Mouse (Mus musculus): ENCODE measurements around the gene Cpeb3. TPM values are rescaled to one million over a fixed set of nuclear protein-coding genes. Genes with fewer than 3 reads are reported as not detected.

Cpeb3 gene
- polyA plus RNA-seq, 1 experiment, result 2.6 TPM

GRCm38 (mm10) chr19:37095666-37096330 is 112.6 kb downstream of the Cpeb3 start:
- no peak overlapping the region for H3K4me3 ChIP-seq
- no peaks in the 10 kb centered on the region for H3K27me3 ChIP-seq (ENCODE audit: control insufficient read depth, insufficient read depth, insufficient read length)
- H3K4me2 ChIP-seq (ENCODE audit: low read depth), result no peak overlapping the region
- no peaks in the 10 kb centered on the region for H3K36me3 ChIP-seq (ENCODE audit: control insufficient read depth, insufficient read depth)
- H3ac ChIP-seq (ENCODE audit: control insufficient read depth, insufficient read length), result no peak overlapping the region
- no peaks in the 10 kb centered on the region for H3K79me2 ChIP-seq (ENCODE audit: control insufficient read depth, insufficient read depth)
- no peak for TF ChIP-seq MAX (IDR thresholded peaks at IDR 0.05; ENCODE audit: low read depth)
- no peak for TF ChIP-seq USF1 (IDR thresholded peaks at IDR 0.05; ENCODE audit: low read depth)
- TF ChIP-seq REST (IDR thresholded peaks at IDR 0.05; ENCODE audit: insufficient read depth, insufficient read length), result no peak
- no peak for TF ChIP-seq POLR2AphosphoS2 (IDR thresholded peaks at IDR 0.05; ENCODE audit: insufficient read length, low read depth)
- TF ChIP-seq CEBPB (IDR thresholded peaks at IDR 0.05; ENCODE audit: insufficient read depth, poor library complexity, severe bottlenecking), result no peak

DNA sequence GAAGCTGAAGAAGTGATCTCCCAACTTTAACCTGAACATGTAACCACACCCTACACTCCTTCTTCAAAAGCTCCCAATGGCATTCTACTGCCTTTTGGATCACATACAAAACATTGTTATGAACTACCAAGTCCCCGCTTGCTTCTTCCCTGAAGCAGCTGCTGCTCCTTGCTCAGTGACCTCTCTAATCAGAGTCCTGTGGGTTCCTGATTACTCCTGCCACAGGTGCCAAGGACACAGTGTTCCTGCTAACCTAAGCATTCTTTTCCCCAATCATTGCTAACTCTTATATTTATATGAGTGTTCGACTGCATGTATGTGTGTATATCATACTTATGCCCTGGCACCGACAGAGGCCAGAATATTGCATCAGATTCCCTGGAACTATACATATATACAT is 115.2 kb downstream of the Cpeb3 start:
- TF ChIP-seq MYOD1 (IDR thresholded peaks at IDR 0.05; ENCODE audit: control insufficient read depth in 1 of 3, insufficient read length in 2 of 3, low read depth in 2 of 3), result no peak
- no peak for TF ChIP-seq TCF3 (IDR thresholded peaks at IDR 0.05; ENCODE audit: insufficient read length, low read depth)
- TF ChIP-seq MYOG (IDR thresholded peaks at IDR 0.05; ENCODE audit: control insufficient read depth in 1 of 3, insufficient read depth in 1 of 3, insufficient read length in 2 of 3, low read depth in 2 of 3), result peak in 1 of 3 experiments; percentile 5
- Histone ChIP-seq H3K4me3 (no peak overlapping the region), H3K4me2 (ENCODE audit: low read depth) (no peak overlapping the region), H3K79me2 (ENCODE audit: control insufficient read depth, insufficient read depth) (no peaks in the 10 kb centered on the region), H3K27me3 (ENCODE audit: control insufficient read depth, insufficient read depth, insufficient read length) (no peaks in the 10 kb centered on the region), H3K36me3 (ENCODE audit: control insufficient read depth, insufficient read depth) (no peaks in the 10 kb centered on the region), H3ac (ENCODE audit: control insufficient read depth, insufficient read length) (no peak overlapping the region)

- H3K36me3 ChIP-seq (ENCODE audit: control insufficient read depth, insufficient read depth), result no peaks in the 10 kb centered on the region
- no peaks in the 10 kb centered on the region for H3K27me3 ChIP-seq (ENCODE audit: control insufficient read depth, insufficient read depth, insufficient read length)
- TF ChIP-seq E2F4 (IDR thresholded peaks at IDR 0.05; ENCODE audit: insufficient read depth) (no peak), MAX (IDR thresholded peaks at IDR 0.05; ENCODE audit: low read depth) (no peak)
- H3K79me2 ChIP-seq (ENCODE audit: control insufficient read depth, insufficient read depth), result no peaks in the 10 kb centered on the region
- no peak overlapping the region for H3K4me3 ChIP-seq
- peak overlapping the region; percentile 1 for H3K4me2 ChIP-seq (ENCODE audit: low read depth)
- no peak overlapping the region for H3ac ChIP-seq (ENCODE audit: control insufficient read depth, insufficient read length)
These were observed 118.0 kb downstream of the Cpeb3 start for GRCm38 (mm10) chr19:37090146-37091061.

DNA sequence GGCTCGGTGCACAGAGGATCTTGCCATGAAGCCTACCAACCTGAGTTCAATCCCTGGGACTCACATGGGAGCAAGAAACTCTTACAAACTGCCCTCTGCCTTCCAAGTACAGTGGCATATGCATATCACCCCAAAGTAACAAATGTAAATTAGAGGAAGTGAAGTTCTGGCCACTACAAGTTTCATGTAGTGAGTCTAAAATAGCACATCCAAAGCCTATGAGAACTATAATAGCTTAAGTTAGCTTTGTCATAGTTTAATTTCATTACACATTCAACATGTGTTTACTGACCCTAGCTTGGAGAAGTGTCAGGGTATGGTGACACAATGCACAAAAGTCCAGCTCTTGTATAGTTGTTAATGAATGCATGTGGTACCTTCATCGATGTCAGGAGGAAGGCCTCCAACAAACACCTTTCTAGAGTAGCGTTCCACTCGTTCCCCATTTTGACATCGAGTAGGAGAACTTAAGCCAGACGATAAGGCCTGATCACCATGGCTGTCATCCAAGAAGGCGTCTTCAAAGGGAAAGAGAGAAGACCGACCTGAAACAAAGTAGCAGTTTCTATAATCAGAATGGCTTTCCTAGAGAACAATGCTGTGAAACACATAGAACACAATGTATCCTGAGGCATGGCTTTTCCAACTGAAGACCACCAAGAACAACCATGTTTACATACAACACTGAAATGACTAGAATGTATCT is 120.2 kb downstream of the Cpeb3 start:
- Histone ChIP-seq H3K36me3 (ENCODE audit: control insufficient read depth, insufficient read depth) (no peaks in the 10 kb centered on the region), H3K79me2 (ENCODE audit: control insufficient read depth, insufficient read depth) (no peaks in the 10 kb centered on the region), H3K4me2 (ENCODE audit: low read depth) (no peak overlapping the region), H3K4me3 (no peak overlapping the region), H3ac (ENCODE audit: control insufficient read depth, insufficient read length) (no peak overlapping the region), H3K27me3 (ENCODE audit: control insufficient read depth, insufficient read depth, insufficient read length) (no peaks in the 10 kb centered on the region)
- TF ChIP-seq POLR2AphosphoS2 (IDR thresholded peaks at IDR 0.05; ENCODE audit: insufficient read length, low read depth), result no peak
- no peak for TF ChIP-seq TCF12 (IDR thresholded peaks at IDR 0.05; ENCODE audit: insufficient read depth, poor library complexity, severe bottlenecking)
- no peak for TF ChIP-seq REST (IDR thresholded peaks at IDR 0.05; ENCODE audit: insufficient read depth, insufficient read length)
- no peak for TF ChIP-seq USF1 (IDR thresholded peaks at IDR 0.05; ENCODE audit: low read depth)
- TF ChIP-seq CEBPB (IDR thresholded peaks at IDR 0.05; ENCODE audit: insufficient read depth, poor library complexity, severe bottlenecking), result no peak
- no peak for TF ChIP-seq POLR2A (IDR thresholded peaks at IDR 0.05; ENCODE audit: insufficient read length, low read depth)
- no peak for TF ChIP-seq E2F4 (IDR thresholded peaks at IDR 0.05; ENCODE audit: insufficient read depth)
- no peak for TF ChIP-seq TCF3 (IDR thresholded peaks at IDR 0.05; ENCODE audit: insufficient read length, low read depth)
- TF ChIP-seq MAX (IDR thresholded peaks at IDR 0.05; ENCODE audit: low read depth), result no peak
- no peak for TF ChIP-seq MYOG (IDR thresholded peaks at IDR 0.05; ENCODE audit: control insufficient read depth in 1 of 3, insufficient read depth in 1 of 3, insufficient read length in 2 of 3, low read depth in 2 of 3)
- TF ChIP-seq SRF (IDR thresholded peaks at IDR 0.05; ENCODE audit: control insufficient read depth, insufficient read length, low read depth), result no peak
- no peak for TF ChIP-seq MYOD1 (IDR thresholded peaks at IDR 0.05; ENCODE audit: control insufficient read depth in 1 of 3, insufficient read length in 2 of 3, low read depth in 2 of 3)

GRCm38 (mm10) chr19:37084546-37084945 is 123.9 kb downstream of the Cpeb3 start:
- Histone ChIP-seq H3K4me2 (ENCODE audit: low read depth) (no peak overlapping the region), H3K27me3 (ENCODE audit: control insufficient read depth, insufficient read depth, insufficient read length) (no peaks in the 10 kb centered on the region)

More at GRCm38 (mm10) chr19:37084546-37084945, 123.9 kb downstream of the Cpeb3 start:
- Histone ChIP-seq H3ac (ENCODE audit: control insufficient read depth, insufficient read length) (no peak overlapping the region), H3K4me3 (no peak overlapping the region), H3K79me2 (ENCODE audit: control insufficient read depth, insufficient read depth) (no peaks in the 10 kb centered on the region), H3K36me3 (ENCODE audit: control insufficient read depth, insufficient read depth) (no peaks in the 10 kb centered on the region)
- TF ChIP-seq SRF (IDR thresholded peaks at IDR 0.05; ENCODE audit: control insufficient read depth, insufficient read length, low read depth), result no peak
- no peak for TF ChIP-seq POLR2AphosphoS2 (IDR thresholded peaks at IDR 0.05; ENCODE audit: insufficient read length, low read depth)
- TF ChIP-seq POLR2A (IDR thresholded peaks at IDR 0.05; ENCODE audit: insufficient read length, low read depth), result no peak
- no peak for TF ChIP-seq TCF3 (IDR thresholded peaks at IDR 0.05; ENCODE audit: insufficient read length, low read depth)
- no peak for TF ChIP-seq USF1 (IDR thresholded peaks at IDR 0.05; ENCODE audit: low read depth)
- TF ChIP-seq MYOG (IDR thresholded peaks at IDR 0.05; ENCODE audit: control insufficient read depth in 1 of 3, insufficient read depth in 1 of 3, insufficient read length in 2 of 3, low read depth in 2 of 3), result no peak
- TF ChIP-seq TCF12 (IDR thresholded peaks at IDR 0.05; ENCODE audit: insufficient read depth, poor library complexity, severe bottlenecking), result no peak
